Mouse (Mus musculus) gonadal fat pad, adult 2 months (tissue): ENCODE measurements around the gene Lipt2. TPM values are rescaled to one million over a fixed set of nuclear protein-coding genes. Genes with fewer than 3 reads are reported as not detected.

Source experiments
- DNase-seq: peaks from one replicate; pipeline ENCODE4 v3.0.0-alpha.2; 2012; ENCODE audit warnings: low read depth
- polyA plus RNA-seq: library from polyadenylated mRNA; depleted of rRNA; stranded (reverse); fragments of >200 nt; gene quantifications from 2 replicates; pipeline ENCODE4 v1.2.3, GENCODE M21; 2012; rRNA removed

Lipt2 gene
- polyA plus RNA-seq, 1 experiment, result 11.2 TPM

DNA sequence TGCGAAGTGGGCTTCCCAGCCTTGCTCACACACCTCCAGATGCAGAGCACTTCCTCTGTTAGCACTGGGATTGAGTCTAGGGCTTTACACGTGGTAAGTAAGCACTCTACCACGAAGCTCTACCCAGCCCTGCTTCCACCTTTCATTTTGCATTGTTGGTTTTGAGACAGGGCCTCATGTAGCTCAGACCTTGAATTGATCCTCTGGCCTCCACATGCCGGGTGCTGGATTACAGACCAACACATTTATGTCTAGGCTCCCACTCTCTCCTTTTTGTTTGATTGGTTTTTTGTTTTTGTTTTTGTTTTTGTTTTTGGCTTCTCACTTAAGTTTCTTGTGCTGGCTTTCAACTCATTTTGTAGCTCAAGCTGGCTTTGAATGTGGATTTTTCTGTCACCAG, 11.7 kb downstream of the Lipt2 start:
- no peak for DNase-seq

DNA sequence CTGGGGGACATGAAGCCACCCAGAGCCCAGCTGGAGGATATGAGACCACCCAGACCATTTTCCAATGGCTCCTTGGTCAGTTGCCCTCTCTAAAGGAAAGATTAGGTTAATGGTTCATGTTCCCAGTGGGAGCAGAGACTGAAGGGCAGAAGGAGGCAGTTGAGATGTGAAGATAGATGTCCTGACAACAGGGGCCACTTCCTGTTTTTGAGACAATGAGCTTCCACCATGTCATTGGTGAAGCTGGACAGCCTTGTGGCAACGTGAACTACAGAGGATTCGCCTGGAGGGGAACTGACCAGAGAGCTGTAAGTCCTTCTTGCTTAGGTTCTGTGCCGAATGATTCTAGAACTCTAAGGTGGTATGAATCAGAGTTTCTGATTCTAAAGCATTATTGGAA, 17.2 kb downstream of the Lipt2 start, which contains the start of gene Kcne3:
Gene Kcne3, plus strand, starts transcription at position 234 of the 400 bp plus-strand sequence.
- no peak for DNase-seq

DNA sequence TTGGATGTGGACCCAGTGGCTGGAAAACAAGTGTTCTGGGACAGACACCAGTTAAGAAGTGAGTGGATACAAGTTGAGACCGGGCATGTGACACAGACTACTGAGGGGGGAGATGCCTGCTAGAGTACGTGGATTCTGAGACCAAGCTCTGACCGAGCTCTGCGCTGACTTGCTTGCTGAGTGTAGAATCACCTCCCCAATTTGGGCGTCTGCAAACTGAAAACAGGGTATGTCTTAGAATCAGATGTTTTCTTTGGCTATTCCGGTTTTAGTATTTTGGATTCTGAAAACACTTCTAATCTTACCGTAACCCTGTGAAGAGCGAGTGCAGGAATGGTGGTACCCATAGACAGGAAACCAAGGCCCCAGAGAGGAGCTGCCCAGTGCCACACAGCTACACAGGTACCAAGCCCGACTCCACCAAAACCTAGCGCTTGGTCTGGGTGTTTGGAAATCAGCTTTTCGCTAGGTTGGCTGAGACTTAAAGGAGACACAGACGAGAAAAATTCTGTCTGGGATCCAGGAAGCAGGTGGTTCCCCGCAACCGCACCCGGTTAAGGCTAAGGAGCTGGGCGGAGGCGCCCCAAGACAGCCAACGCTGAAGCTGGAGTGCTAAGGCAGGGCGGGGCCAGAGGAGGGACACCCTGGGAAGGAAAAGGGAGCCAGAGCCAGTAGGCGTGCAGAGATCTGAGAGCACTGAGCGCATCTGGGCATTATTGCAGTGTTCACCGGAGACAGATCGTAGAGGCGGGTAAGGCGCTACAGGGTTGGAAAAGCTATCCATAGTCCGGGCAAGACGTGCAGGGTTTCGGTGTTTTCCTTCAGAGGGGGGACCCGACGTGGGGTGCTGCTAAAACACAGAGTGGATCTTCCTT, 19.2 kb downstream of the Lipt2 start:
- no peak for DNase-seq

DNA sequence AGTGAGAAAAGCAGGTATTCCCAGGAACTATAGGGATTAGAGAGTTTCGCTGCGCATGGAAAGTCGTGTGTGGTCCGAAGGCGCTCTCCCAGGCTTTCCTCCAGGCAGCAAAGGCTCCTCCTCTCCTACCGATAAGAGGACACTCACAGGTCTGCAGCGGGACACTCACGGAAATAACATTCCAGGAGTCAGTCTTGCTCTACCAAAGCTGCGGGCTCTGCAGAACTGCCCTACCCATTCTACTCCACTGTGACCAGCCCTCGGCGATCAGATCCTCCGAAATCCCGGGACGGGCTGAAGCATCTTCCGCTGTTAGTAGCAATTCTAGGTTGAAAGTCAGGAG, 19.8 kb downstream of the Lipt2 start:
- DNase-seq, result no peak

DNA sequence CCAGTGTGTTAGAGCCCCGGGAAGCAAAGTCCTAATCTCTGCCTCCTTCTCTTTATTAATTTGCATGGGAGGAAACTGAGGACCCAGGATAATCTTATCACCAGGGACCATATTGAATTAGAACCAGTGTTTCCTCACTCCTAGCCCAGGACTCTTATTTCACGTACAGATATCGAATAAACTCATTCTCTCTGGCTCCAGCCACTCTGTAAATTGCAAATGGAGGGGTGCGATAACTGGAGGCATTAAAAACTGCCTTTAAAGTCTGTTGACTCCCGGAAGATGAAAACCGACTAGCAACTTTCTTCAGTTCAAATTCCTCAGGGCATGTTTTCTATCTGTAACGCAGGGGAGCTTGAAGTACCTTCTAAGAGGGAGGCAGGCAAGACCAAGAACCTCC, 20.3 kb downstream of the Lipt2 start:
- DNase-seq, result no peak

DNA sequence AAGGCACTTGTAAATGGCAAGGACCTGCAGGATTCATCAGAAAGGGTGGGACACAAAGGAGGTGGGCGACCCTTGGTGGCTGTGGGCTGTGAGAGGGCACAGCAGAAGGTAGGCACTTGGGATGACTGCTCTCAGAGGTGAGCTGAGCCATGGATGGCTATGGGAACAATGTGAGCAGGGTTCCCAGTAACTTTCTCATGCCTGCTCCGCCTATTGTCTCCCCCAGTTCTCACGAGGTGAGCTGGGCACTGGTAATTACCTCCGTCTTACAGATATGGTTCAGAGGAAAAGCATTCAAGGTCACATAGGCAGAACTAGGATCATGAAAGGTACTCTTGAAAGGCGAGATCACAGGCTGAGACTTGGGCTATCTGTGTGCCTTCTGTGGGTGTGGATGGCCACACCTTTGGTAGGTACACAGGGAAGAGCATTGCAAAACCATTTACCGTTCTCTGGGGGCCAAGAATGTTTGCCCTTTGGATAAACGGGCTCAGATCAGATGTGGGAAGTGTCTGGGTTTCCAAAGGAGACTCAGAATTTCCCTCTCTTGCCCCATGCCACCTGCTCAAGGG, 20.8 kb downstream of the Lipt2 start:
- no peak for DNase-seq

DNA sequence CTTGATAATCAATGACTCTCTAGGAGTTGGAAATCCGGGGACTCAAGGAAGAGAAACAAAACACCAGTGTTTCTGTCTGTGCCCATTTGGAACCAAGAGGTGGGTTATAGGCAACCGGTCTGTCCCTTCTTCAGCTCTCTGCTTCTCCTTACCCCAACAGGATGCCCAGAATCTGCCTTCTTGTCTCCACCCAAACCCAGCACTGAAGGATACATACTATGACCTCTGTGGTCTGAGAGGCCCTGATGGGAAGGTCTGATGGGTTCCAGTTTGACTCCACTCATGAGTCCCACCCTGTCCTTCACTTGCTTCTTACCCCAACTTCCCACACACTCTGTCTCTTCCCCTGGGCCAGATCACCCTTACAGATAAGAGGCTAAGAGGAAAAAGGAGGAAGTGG, 22.1 kb downstream of the Lipt2 start:
- DNase-seq, result no peak

DNA sequence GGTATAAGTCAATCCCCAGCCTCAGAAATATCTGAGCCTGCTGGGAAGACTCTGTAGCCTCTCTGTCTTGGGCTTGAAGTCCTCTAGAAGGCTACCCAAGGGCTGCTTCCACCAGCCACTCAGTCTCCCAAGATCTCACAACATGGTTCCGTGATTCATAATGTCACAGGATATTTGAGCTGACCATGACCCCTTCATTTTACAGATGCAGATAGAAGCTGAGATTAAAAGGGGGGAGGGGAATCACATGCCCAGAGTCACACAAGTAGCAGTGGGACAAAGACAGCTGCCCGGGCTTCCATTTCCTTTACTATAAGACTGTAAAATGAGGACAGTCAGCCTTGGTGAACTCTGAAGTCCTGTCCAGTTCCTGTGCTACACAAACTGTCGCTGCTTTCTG, 22.5 kb downstream of the Lipt2 start:
- DNase-seq, result no peak

DNA sequence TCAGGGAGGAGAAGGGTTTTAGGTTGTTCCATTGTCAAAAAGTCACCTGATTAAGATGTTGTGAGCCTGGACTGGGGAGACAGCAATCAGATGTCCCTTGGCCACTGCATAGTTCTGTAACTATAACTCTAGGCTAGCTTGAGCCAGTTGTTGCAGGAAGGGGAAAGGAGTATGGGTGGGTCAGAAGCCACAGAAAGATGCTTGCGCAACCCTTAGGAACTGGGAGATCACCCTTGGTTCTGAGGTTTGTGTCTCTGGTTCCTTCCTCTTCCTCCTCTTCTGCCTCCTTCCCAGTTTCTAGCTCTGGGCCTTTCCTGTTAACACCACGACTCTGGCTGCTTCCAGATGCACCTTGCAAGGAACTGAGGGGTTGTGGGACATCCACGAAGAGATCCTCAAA, 23.3 kb downstream of the Lipt2 start:
- no peak for DNase-seq

DNA sequence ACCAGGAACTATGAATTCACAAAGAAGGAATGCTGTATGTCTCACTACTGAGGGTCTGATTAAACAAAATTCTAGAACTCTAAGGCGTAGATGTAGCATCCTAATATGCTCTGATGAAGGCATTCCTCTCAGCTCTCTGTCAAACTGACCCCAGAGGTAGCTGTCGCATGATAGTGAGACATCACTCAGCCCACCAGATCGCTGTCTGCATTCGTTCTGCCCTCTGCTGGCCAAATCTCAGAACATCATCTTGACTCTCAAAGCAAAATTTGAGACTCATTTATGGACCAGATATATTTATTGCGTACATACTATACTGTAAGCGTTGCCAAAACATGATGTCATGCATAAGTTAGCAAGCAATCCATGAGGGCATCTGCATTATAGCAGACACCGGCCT, 28.5 kb downstream of the Lipt2 start:
- no peak for DNase-seq

DNA sequence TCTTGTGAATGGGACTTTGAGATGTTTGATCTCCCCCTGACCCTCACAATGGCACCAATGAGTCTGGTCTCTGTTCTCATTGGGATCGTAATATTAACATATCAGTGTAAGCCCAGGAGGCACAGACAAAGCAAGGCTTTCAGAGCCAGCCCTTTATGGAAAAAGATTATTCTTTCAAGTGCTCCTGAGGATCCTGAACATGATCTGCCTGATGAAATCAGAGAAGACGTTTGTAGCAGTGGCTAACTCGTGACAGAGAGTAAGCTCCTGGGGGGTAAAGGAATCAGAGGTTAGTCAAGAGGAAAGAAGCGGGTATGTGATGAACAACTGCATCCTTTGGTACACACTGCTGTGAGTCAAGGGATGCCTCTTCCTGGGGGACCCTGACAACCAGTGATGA, 31.1 kb downstream of the Lipt2 start:
- DNase-seq, result no peak

DNA sequence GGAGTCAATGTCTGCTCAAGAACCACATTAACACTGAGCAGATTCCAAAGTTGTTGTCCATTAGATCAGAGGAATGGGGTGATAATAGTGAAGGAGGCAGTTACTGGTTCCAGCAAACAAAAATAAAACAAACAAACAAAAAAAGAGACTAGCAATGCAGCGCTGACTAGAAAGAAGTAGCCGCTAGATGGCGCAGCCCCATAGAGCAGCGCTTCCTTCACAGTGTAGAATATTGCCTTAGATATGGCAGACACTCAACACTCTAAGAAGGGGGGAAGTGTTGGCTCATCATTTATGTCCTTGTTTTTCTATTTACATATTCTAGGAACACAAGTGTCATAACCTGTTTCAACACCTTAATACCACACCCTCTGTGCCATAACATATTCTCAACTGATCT, 31.7 kb downstream of the Lipt2 start:
- DNase-seq, result no peak

DNA sequence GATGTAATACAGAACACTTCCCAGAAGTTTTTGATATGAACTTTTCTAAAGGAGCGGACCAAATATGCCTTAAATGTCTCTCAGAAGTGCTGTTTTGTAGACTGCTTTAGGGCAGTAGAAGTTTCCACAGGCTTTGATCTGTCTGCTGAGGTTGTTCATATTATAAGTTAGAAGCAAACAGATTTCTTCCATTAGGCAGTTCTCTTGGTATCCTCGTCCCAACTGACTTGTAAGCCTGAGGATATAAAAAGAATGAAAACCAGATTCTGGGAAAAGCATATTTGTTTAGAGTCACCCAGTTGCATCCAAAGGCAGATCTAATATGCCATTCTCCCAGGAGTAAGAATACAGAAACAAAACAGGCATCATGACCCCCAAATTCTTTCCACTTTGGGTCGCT, 42.1 kb downstream of the Lipt2 start:
- DNase-seq, result no peak

DNA sequence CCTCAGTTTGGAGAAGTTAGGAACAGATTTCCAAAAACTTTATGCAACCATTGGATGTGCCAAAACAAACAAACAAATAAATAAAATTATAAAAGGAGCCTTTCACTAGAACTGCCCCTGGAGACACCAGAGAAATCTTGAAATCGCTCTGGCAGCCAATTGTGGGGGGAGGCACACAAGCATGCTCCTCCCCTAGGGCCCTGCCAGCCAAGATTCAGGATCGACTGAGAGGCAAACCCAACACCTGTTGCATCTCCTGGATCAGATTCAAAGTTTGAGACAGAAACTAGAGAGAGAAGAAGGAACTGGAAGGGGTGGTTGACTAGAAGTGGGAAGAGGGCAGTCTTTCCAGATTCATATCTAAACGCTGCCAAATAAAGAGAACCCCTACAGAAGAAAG, 44.5 kb downstream of the Lipt2 start:
- no peak for DNase-seq

DNA sequence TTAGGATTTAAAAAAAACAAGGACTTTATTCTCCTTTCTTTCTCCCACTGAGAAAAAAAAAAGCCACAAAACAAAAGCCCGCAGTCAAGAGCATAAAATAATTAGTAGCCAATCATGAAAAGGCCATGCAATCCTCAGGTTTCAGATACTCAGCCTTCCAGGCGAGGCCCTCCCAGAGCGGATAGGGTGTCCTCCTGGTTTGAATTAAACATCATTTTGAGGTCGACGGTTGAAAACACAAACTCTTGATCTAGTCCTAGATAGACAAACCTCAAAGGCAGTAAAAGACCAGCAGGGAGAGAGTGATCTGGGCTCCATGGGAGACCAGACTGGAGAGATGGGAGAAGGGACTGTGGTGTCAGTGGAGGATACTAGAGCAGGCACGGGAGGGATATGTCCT, 45.8 kb downstream of the Lipt2 start:
- no peak for DNase-seq

DNA sequence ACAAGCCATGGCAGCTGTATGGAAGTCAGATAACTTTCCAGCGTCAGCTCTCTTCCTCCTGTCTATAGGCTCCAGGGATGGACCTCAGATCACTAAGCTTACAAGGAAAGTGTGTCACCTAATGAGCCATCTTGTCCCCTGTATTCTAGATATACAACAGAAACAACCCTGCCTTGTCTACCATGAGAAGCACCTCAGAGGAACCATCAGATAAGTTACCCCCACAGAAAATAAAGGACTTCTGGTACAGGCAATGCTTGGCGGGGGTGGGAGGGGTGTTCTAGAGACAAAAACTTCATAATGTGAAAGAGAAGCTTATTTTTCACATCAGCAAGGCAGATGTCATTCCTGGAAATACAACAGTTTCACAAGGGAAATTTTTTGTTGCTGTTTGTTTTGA, 47.1 kb downstream of the Lipt2 start:
- DNase-seq, result no peak

DNA sequence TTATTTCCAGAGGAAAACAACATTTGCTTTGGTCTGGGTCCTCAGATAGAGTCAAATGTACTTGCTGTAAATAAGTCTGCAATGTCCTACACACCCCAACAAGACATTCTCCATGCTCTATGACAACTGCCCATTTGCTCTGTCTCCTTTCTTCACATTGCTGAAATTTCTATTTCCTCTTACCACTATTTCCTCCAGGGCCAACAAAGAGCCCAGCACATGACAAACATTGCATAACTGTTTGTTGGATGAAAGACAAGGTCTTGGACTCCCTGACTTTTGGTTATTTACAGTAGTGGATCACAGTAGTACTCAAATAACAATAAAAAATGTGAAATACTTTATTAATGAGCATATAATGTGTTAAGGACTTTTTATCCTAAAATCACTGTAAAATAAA, 48.8 kb downstream of the Lipt2 start:
- DNase-seq, result no peak

Other genes starting within 250 kb of the Lipt2 start
- 3.6 and 4.8 TPM in 2 replicates for gene Rnf169, start 178.8 kb upstream of the Lipt2 start, polyA plus RNA-seq
- 4.7 and 6.7 TPM in 2 replicates for gene Chrdl2, start 153.1 kb upstream of the Lipt2 start, polyA plus RNA-seq
- gene Pold3, start 37.7 kb upstream of the Lipt2 start, polyA plus RNA-seq, result 7.8 and 8.5 TPM in 2 replicates
- 14.9 and 15.5 TPM in 2 replicates for gene Kcne3, start 17.2 kb downstream of the Lipt2 start, polyA plus RNA-seq
- 2.8 and 4.9 TPM in 2 replicates for gene Pgm2l1, start 68.1 kb downstream of the Lipt2 start, polyA plus RNA-seq
- gene P4ha3, start 126.2 kb downstream of the Lipt2 start, polyA plus RNA-seq, result 0.11 and 0.15 TPM in 2 replicates
- 18.4 and 20.1 TPM in 2 replicates for gene C2cd3, start 213.0 kb downstream of the Lipt2 start, polyA plus RNA-seq
- 89.1 and 95.3 TPM in 2 replicates for gene Ppme1, start 213.0 kb downstream of the Lipt2 start, polyA plus RNA-seq